Mouse (Mus musculus) splenic B cell, adult 2 months (primary cell): ENCODE results near the gene Rcan1.

Experiments used
- DNase-seq: peaks from one replicate; pipeline ENCODE4 v3.0.0-alpha.2; 2011; ENCODE audit warnings: low read depth, low spot score
- H3K27me3 ChIP-seq: 2 replicates; pipeline ENCODE4 v1.6.1; 2012; ENCODE audit warnings: mild to moderate bottlenecking, low read length, moderate library complexity, mixed read lengths; ENCODE audit not compliant: control insufficient read depth, poor library complexity, insufficient read depth, severe bottlenecking
- H3K36me3 ChIP-seq: 2 replicates; pipeline ENCODE4 v1.6.1; 2012; ENCODE audit warnings: mild to moderate bottlenecking, low read length, moderate library complexity, mixed read lengths; ENCODE audit not compliant: control insufficient read depth, poor library complexity, insufficient read depth, severe bottlenecking

Rcan1 gene

GRCm38 (mm10) chr16:92411981-92412706, 58.5 kb downstream of the Rcan1 start:
- peak; percentile 10 for DNase-seq
- Histone ChIP-seq H3K36me3 (no peaks in the 10 kb centered on the region), H3K27me3 (no peaks in the 10 kb centered on the region)

- Histone ChIP-seq H3K36me3 (no peaks in the 10 kb centered on the region), H3K27me3 (no peaks in the 10 kb centered on the region)
- no peak for DNase-seq
Observed at GRCm38 (mm10) chr16:92410344-92410743, 60.3 kb downstream of the Rcan1 start.

GRCm38 (mm10) chr16:92407883-92408282, 62.8 kb downstream of the Rcan1 start:
- DNase-seq, result no peak
- Histone ChIP-seq H3K27me3 (no peaks in the 10 kb centered on the region), H3K36me3 (no peaks in the 10 kb centered on the region)

GRCm38 (mm10) chr16:92404141-92404540, 66.5 kb downstream of the Rcan1 start:
- no peak for DNase-seq
- no peaks in the 10 kb centered on the region for H3K36me3 ChIP-seq
- no peaks in the 10 kb centered on the region for H3K27me3 ChIP-seq

- H3K36me3 ChIP-seq, result no peaks in the 10 kb centered on the region
- no peaks in the 10 kb centered on the region for H3K27me3 ChIP-seq
- DNase-seq, result no peak
Observed at GRCm38 (mm10) chr16:92403069-92403468, 67.6 kb downstream of the Rcan1 start.

GRCm38 (mm10) chr16:92402216-92402615, 68.5 kb downstream of the Rcan1 start:
- Histone ChIP-seq H3K27me3 (no peaks in the 10 kb centered on the region), H3K36me3 (no peaks in the 10 kb centered on the region)
- DNase-seq, result no peak

GRCm38 (mm10) chr16:92401206-92401605, 69.5 kb downstream of the Rcan1 start:
- no peaks in the 10 kb centered on the region for H3K27me3 ChIP-seq
- DNase-seq, result no peak
- H3K36me3 ChIP-seq, result no peaks in the 10 kb centered on the region

GRCm38 (mm10) chr16:92399490-92400458, 70.9 kb downstream of the Rcan1 start:
- peak; percentile 23 for DNase-seq
- H3K27me3 ChIP-seq, result no peaks in the 10 kb centered on the region
- H3K36me3 ChIP-seq, result no peaks in the 10 kb centered on the region

GRCm38 (mm10) chr16:92398574-92399118, 72.0 kb downstream of the Rcan1 start:
- H3K36me3 ChIP-seq, result no peaks in the 10 kb centered on the region
- no peak for DNase-seq
- H3K27me3 ChIP-seq, result no peaks in the 10 kb centered on the region

GRCm38 (mm10) chr16:92397745-92398573, 72.7 kb downstream of the Rcan1 start:
- no peak for DNase-seq
- no peaks in the 10 kb centered on the region for H3K27me3 ChIP-seq
- no peaks in the 10 kb centered on the region; the same call in 1 of the 2 replicates for H3K36me3 ChIP-seq

- no peaks in the 10 kb centered on the region for H3K27me3 ChIP-seq
- H3K36me3 ChIP-seq, result peaks cover 2% of the 10 kb centered on the region; the same call in 1 of the 2 replicates
- peak; percentile 11 for DNase-seq
Observed at GRCm38 (mm10) chr16:92393732-92394131, 76.9 kb downstream of the Rcan1 start.

- Histone ChIP-seq H3K36me3 (peaks cover under 1% of the 10 kb centered on the region; the same call in 1 of the 2 replicates), H3K27me3 (no peaks in the 10 kb centered on the region)
- DNase-seq, result no peak
Observed at GRCm38 (mm10) chr16:92387692-92388091, 83.0 kb downstream of the Rcan1 start.

- Histone ChIP-seq H3K36me3 (no peaks in the 10 kb centered on the region), H3K27me3 (no peaks in the 10 kb centered on the region)
- peak; percentile 71 for DNase-seq
Observed at GRCm38 (mm10) chr16:92385062-92385461, 85.6 kb downstream of the Rcan1 start.

GRCm38 (mm10) chr16:92383412-92383811, 87.3 kb downstream of the Rcan1 start:
- no peaks in the 10 kb centered on the region for H3K36me3 ChIP-seq

More at GRCm38 (mm10) chr16:92383412-92383811, 87.3 kb downstream of the Rcan1 start:
- no peak for DNase-seq
- H3K27me3 ChIP-seq, result no peaks in the 10 kb centered on the region
